Mouse (Mus musculus) myocyte (in vitro differentiated cells): ENCODE results near the gene Sh3pxd2a. TPM values are rescaled to one million over a fixed set of nuclear protein-coding genes. Genes with fewer than 3 reads are reported as not detected.
A peak's percentile ranks its signal among the peaks of the same experiment; 100 is the strongest.

Source experiments
- H3K27me3 ChIP-seq: one replicate; pipeline ENCODE4 v1.6.1; 2011; ENCODE audit not compliant: control insufficient read depth, insufficient read depth, insufficient read length
- H3K36me3 ChIP-seq: one replicate; pipeline ENCODE4 v1.6.1; 2011; ENCODE audit not compliant: control insufficient read depth, insufficient read depth
- H3K4me2 ChIP-seq: one replicate; pipeline ENCODE4 v1.6.1; 2011; ENCODE audit warnings: low read depth, control low read depth
- H3K4me3 ChIP-seq: one replicate; pipeline ENCODE4 v1.5.1; 2011; ENCODE audit warnings: mild to moderate bottlenecking, control low read depth, moderate library complexity
- H3K79me2 ChIP-seq: one replicate; pipeline ENCODE4 v1.6.1; 2011; ENCODE audit not compliant: control insufficient read depth, insufficient read depth
- H3ac ChIP-seq: one replicate; pipeline ENCODE4 v1.6.1; 2011; ENCODE audit not compliant: control insufficient read depth, insufficient read length
- CEBPB ChIP-seq: IDR thresholded peaks from 2 replicates; pipeline ENCODE4 v1.6.1; 2011; ENCODE audit warnings: mild to moderate bottlenecking, moderate library complexity; ENCODE audit not compliant: poor library complexity, insufficient read depth, severe bottlenecking
- E2F4 ChIP-seq: IDR thresholded peaks from one replicate; pipeline ENCODE4 v1.6.1; 2011; ENCODE audit warnings: mild to moderate bottlenecking, control low read depth, moderate library complexity; ENCODE audit not compliant: insufficient read depth
- MAX ChIP-seq: IDR thresholded peaks from one replicate; pipeline ENCODE4 v1.6.1; 2011; ENCODE audit warnings: low read depth, mild to moderate bottlenecking, control low read depth
- MYOD1 ChIP-seq, 3 experiments: IDR thresholded peaks; one replicate each; pipeline ENCODE4 v1.6.1; 2011; ENCODE audit warnings: control low read depth in 2 of 3, low read depth in 2 of 3, mild to moderate bottlenecking in 2 of 3, moderate library complexity in 1 of 3; ENCODE audit not compliant: insufficient read length in 2 of 3, control insufficient read depth in 1 of 3
- MYOG ChIP-seq, 3 experiments: IDR thresholded peaks; one replicate each; pipeline ENCODE4 v1.6.1; 2011; ENCODE audit warnings: control low read depth in 2 of 3, low read depth in 2 of 3, mild to moderate bottlenecking in 2 of 3; ENCODE audit not compliant: insufficient read length in 2 of 3, control insufficient read depth in 1 of 3, insufficient read depth in 1 of 3
- POLR2A ChIP-seq: IDR thresholded peaks from one replicate; pipeline ENCODE4 v1.6.1; 2011; ENCODE audit warnings: low read depth, mild to moderate bottlenecking, control low read depth, moderate library complexity; ENCODE audit not compliant: insufficient read length
- POLR2AphosphoS2 ChIP-seq: IDR thresholded peaks from one replicate; pipeline ENCODE4 v1.6.1; 2011; ENCODE audit warnings: low read depth, control low read depth; ENCODE audit not compliant: insufficient read length
- REST ChIP-seq: IDR thresholded peaks from one replicate; pipeline ENCODE4 v1.6.1; 2011; ENCODE audit warnings: mild to moderate bottlenecking, control low read depth, moderate library complexity; ENCODE audit not compliant: insufficient read depth, insufficient read length
- SRF ChIP-seq: IDR thresholded peaks from one replicate; pipeline ENCODE4 v1.6.1; 2011; ENCODE audit warnings: low read depth; ENCODE audit not compliant: control insufficient read depth, insufficient read length
- TCF12 ChIP-seq: IDR thresholded peaks from one replicate; pipeline ENCODE4 v1.6.1; 2011; ENCODE audit warnings: mild to moderate bottlenecking, control low read depth; ENCODE audit not compliant: poor library complexity, insufficient read depth, severe bottlenecking
- TCF3 ChIP-seq: IDR thresholded peaks from one replicate; pipeline ENCODE4 v1.6.1; 2011; ENCODE audit warnings: low read depth, control low read depth; ENCODE audit not compliant: insufficient read length
- USF1 ChIP-seq: IDR thresholded peaks from one replicate; pipeline ENCODE4 v1.6.1; 2011; ENCODE audit warnings: low read depth, mild to moderate bottlenecking, control low read depth, moderate library complexity
- polyA plus RNA-seq: library from polyadenylated mRNA; unstranded; fragments of >200 nt; fragmentation: generic; extraction: Trizol; gene quantifications from one replicate; pipeline ENCODE4 v1.2.1, GENCODE M21; 2012; ENCODE audit warnings: missing spikeins

Sh3pxd2a gene
- polyA plus RNA-seq, 1 experiment, result 59.5 TPM

GRCm38 (mm10) chr19:47263621-47264020 is 200.6 kb downstream of the Sh3pxd2a start:
- TF ChIP-seq POLR2A (no peak), POLR2AphosphoS2 (peak; percentile 17), MAX (no peak), USF1 (no peak), TCF12 (no peak), TCF3 (no peak), MYOD1 (IDR thresholded peaks at IDR 0.05; ENCODE audit: control insufficient read depth in 1 of 3, insufficient read length in 2 of 3, low read depth in 2 of 3) (no peak), CEBPB (no peak)
- Histone ChIP-seq H3K4me3 (no peak overlapping the region), H3K79me2 (no peaks in the 10 kb centered on the region), H3ac (no peak overlapping the region), H3K4me2 (no peak overlapping the region), H3K36me3 (peaks cover 4% of the 10 kb centered on the region), H3K27me3 (no peaks in the 10 kb centered on the region)

DNA sequence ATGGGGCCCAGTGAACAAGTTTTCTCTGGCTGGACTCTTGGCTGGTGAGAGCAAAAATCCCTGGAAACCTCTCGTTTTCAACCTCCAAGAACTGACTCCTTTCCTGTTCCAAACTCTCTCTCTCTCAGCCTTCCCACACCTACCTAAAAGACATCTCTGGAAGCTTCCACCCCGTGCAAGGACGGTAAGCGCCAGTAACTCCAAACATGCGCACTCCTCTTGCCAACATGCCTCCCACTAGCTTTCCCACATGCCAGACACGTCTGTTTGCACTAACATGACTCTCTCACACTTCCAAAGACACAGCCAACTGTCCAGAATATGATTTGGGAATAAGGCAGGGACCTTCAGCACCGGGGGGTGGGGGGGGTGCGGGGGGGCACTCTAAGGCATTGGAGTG is 203.0 kb downstream of the Sh3pxd2a start:
- no peaks in the 10 kb centered on the region for H3K27me3 ChIP-seq
- H3K4me3 ChIP-seq, result no peak overlapping the region
- TF ChIP-seq MAX (no peak), MYOG (IDR thresholded peaks at IDR 0.05; ENCODE audit: control insufficient read depth in 1 of 3, insufficient read depth in 1 of 3, insufficient read length in 2 of 3, low read depth in 2 of 3) (no peak), POLR2AphosphoS2 (peak; percentile 54), TCF3 (no peak)
- H3ac ChIP-seq, result no peak overlapping the region
- no peak overlapping the region for H3K4me2 ChIP-seq
- no peaks in the 10 kb centered on the region for H3K79me2 ChIP-seq
- no peaks in the 10 kb centered on the region for H3K36me3 ChIP-seq

GRCm38 (mm10) chr19:47259581-47259980 is 204.6 kb downstream of the Sh3pxd2a start:
- TF ChIP-seq POLR2AphosphoS2 (peak; percentile 93), MYOD1 (IDR thresholded peaks at IDR 0.05; ENCODE audit: control insufficient read depth in 1 of 3, insufficient read length in 2 of 3, low read depth in 2 of 3) (no peak), POLR2A (peak; percentile 34), E2F4 (no peak)
- no peak overlapping the region for H3ac ChIP-seq
- H3K4me2 ChIP-seq, result no peak overlapping the region
- no peaks in the 10 kb centered on the region for H3K36me3 ChIP-seq
- H3K4me3 ChIP-seq, result no peak overlapping the region
- no peaks in the 10 kb centered on the region for H3K27me3 ChIP-seq
- H3K79me2 ChIP-seq, result no peaks in the 10 kb centered on the region

GRCm38 (mm10) chr19:47255919-47256318 is 208.3 kb downstream of the Sh3pxd2a start:
- TF ChIP-seq CEBPB (no peak), SRF (no peak), POLR2AphosphoS2 (no peak), MYOD1 (IDR thresholded peaks at IDR 0.05; ENCODE audit: control insufficient read depth in 1 of 3, insufficient read length in 2 of 3, low read depth in 2 of 3) (no peak), MYOG (IDR thresholded peaks at IDR 0.05; ENCODE audit: control insufficient read depth in 1 of 3, insufficient read depth in 1 of 3, insufficient read length in 2 of 3, low read depth in 2 of 3) (no peak), POLR2A (no peak), USF1 (no peak), TCF12 (no peak), REST (no peak), E2F4 (no peak), TCF3 (no peak), MAX (no peak)
- no peaks in the 10 kb centered on the region for H3K27me3 ChIP-seq
- no peak overlapping the region for H3ac ChIP-seq
- no peak overlapping the region for H3K4me2 ChIP-seq
- H3K4me3 ChIP-seq, result no peak overlapping the region
- H3K36me3 ChIP-seq, result no peaks in the 10 kb centered on the region
- no peaks in the 10 kb centered on the region for H3K79me2 ChIP-seq

- no peaks in the 10 kb centered on the region for H3K27me3 ChIP-seq
- no peaks in the 10 kb centered on the region for H3K79me2 ChIP-seq
- no peak overlapping the region for H3K4me3 ChIP-seq
- H3ac ChIP-seq, result no peak overlapping the region
- no peaks in the 10 kb centered on the region for H3K36me3 ChIP-seq
- TF ChIP-seq REST, result no peak
- H3K4me2 ChIP-seq, result no peak overlapping the region
Observed at GRCm38 (mm10) chr19:47255036-47255435, 209.2 kb downstream of the Sh3pxd2a start.

- Histone ChIP-seq H3K36me3 (no peaks in the 10 kb centered on the region), H3K4me2 (no peak overlapping the region), H3ac (no peak overlapping the region), H3K4me3 (no peak overlapping the region), H3K79me2 (no peaks in the 10 kb centered on the region), H3K27me3 (no peaks in the 10 kb centered on the region)
- TF ChIP-seq MAX (no peak), E2F4 (no peak), POLR2A (no peak), MYOG (IDR thresholded peaks at IDR 0.05; ENCODE audit: control insufficient read depth in 1 of 3, insufficient read depth in 1 of 3, insufficient read length in 2 of 3, low read depth in 2 of 3) (no peak), SRF (no peak), MYOD1 (IDR thresholded peaks at IDR 0.05; ENCODE audit: control insufficient read depth in 1 of 3, insufficient read length in 2 of 3, low read depth in 2 of 3) (no peak), TCF3 (no peak), POLR2AphosphoS2 (no peak), TCF12 (no peak)
Observed at GRCm38 (mm10) chr19:47253053-47253628, 211.1 kb downstream of the Sh3pxd2a start.
